Mouse (Mus musculus) c-Kit-positive CD71-negative TER-119-negative erythroid progenitor cells, embryonic 14.5 days (primary cell): ENCODE measurements around the gene Nrxn3.

Experiments used
- DNase-seq: peaks from one replicate; pipeline ENCODE4 v3.0.0-alpha.2; 2013; ENCODE audit warnings: low read depth

The Nrxn3 gene

GRCm38 (mm10) chr12:89179970-89180666 lies 457.4 kb downstream of the Nrxn3 start:
- DNase-seq = no peak

- no peak for DNase-seq
These were observed 458.5 kb downstream of the Nrxn3 start for GRCm38 (mm10) chr12:89181157-89181561.

GRCm38 (mm10) chr12:89198764-89199525 lies 476.3 kb downstream of the Nrxn3 start:
- no peak for DNase-seq

- no peak for DNase-seq
These were observed 488.9 kb downstream of the Nrxn3 start for GRCm38 (mm10) chr12:89211608-89212007.

GRCm38 (mm10) chr12:89239826-89240225 lies 517.1 kb downstream of the Nrxn3 start:
- DNase-seq = no peak

- no peak for DNase-seq
These were observed 518.9 kb downstream of the Nrxn3 start for GRCm38 (mm10) chr12:89241554-89241953.

GRCm38 (mm10) chr12:89242476-89242875 lies 519.8 kb downstream of the Nrxn3 start:
- DNase-seq = no peak

- no peak for DNase-seq
These were observed 532.7 kb downstream of the Nrxn3 start for GRCm38 (mm10) chr12:89255275-89255892.

GRCm38 (mm10) chr12:89258879-89259278 lies 536.2 kb downstream of the Nrxn3 start:
- no peak for DNase-seq

GRCm38 (mm10) chr12:89260076-89260475 lies 537.4 kb downstream of the Nrxn3 start:
- no peak for DNase-seq

GRCm38 (mm10) chr12:89262261-89262660 lies 539.6 kb downstream of the Nrxn3 start:
- DNase-seq = no peak

GRCm38 (mm10) chr12:89282362-89283343 lies 560.0 kb downstream of the Nrxn3 start:
- DNase-seq = no peak

- no peak for DNase-seq
These were observed 561.7 kb downstream of the Nrxn3 start for GRCm38 (mm10) chr12:89284412-89284811.

GRCm38 (mm10) chr12:89287037-89287436 lies 564.4 kb downstream of the Nrxn3 start:
- DNase-seq = no peak

- no peak for DNase-seq
These were observed 567.1 kb downstream of the Nrxn3 start for GRCm38 (mm10) chr12:89289589-89290274.

- peak; percentile 8 for DNase-seq
These were observed 568.3 kb downstream of the Nrxn3 start for GRCm38 (mm10) chr12:89290736-89291574.

GRCm38 (mm10) chr12:89302011-89302410 lies 579.3 kb downstream of the Nrxn3 start:
- peak; percentile 42 for DNase-seq

- DNase-seq = no peak
These were observed 587.5 kb downstream of the Nrxn3 start for GRCm38 (mm10) chr12:89310200-89310599.

GRCm38 (mm10) chr12:89312586-89312985 lies 589.9 kb downstream of the Nrxn3 start:
- DNase-seq = peak; percentile 18

- DNase-seq = no peak
These were observed 603.3 kb downstream of the Nrxn3 start for GRCm38 (mm10) chr12:89325864-89326560.
